Mouse (Mus musculus): ENCODE results near the gene Dusp12. TPM values are rescaled to one million over a fixed set of nuclear protein-coding genes. Genes with fewer than 3 reads are reported as not detected.

Gene Dusp12
- total RNA-seq (2021) = 10 to 100 TPM; 14.7 to 15.8 TPM
- long read RNA-seq, transcript Dusp12-201 (6 exons, 1,374 nt) = major isoform, 14 of 20 reads
- long read RNA-seq, partial matches to known transcripts = 0 of 20 reads
- long read RNA-seq, other reads (novel, unspliced or antisense) = 2 of 20 reads

DNA sequence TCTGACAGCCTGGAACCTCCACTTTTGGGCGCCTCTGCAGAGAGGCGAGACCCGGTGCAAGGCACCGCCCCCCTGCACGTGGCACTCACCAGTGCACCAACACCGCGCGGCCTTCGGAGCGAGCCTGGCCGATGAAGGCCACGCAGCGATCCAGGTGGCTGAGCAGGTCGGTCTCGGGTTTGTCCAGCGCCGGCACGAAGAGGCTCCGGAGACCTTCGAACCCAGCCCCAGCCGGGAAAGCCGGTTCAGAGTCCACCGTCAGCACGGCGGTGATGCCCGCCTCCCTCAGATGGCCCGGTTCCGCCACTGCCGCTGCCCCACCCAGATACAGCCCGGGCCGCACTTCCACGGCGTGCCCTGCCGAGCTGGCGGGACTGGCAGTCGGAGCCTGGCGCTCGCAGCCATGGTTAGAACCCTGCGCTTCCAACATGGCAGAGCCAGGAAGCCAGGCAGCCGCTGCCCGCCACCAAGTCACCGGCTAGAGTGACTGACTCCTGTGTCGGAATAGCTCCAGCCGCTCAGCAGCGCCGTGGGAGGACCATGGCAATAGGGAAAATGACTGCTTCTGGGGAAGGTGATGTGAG is at the start of gene Dusp12, which contains the start of gene Gm26620:
Gene Dusp12 (minus strand): TSS at position 563 of the 584 bp plus-strand sequence.
Gene Gm26620 (plus strand): TSS at position 88 of the 584 bp plus-strand sequence.
- DNase-seq (ENCODE audit: low spot score in 2 of 2) = peak; percentile 86 to 95

DNA sequence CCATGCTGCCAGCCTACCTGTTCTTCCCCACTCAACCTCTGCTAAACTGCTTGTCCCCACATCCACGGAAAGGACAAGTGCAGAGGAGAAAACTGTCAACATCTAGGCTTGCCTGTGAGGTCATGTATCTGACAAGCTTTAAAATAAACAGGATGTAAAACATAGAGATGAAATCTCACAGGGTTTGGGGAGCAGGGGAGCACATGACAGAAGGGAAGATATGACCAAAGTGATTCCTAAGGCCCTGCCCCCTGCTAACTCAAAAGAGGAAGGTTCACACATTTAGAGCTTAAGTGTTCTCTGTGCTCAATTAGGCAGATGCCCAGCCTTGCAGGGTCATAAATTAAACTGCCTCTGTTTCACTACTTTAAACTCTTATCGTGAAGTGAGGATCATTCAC is 49.0 kb upstream of the Dusp12 start:
- no peak for DNase-seq (ENCODE audit: low spot score in 2 of 2)

- DNase-seq (ENCODE audit: low spot score in 2 of 2) = no peak
Observed at GRCm38 (mm10) chr1:170933940-170934339, 48.6 kb upstream of the Dusp12 start.

DNA sequence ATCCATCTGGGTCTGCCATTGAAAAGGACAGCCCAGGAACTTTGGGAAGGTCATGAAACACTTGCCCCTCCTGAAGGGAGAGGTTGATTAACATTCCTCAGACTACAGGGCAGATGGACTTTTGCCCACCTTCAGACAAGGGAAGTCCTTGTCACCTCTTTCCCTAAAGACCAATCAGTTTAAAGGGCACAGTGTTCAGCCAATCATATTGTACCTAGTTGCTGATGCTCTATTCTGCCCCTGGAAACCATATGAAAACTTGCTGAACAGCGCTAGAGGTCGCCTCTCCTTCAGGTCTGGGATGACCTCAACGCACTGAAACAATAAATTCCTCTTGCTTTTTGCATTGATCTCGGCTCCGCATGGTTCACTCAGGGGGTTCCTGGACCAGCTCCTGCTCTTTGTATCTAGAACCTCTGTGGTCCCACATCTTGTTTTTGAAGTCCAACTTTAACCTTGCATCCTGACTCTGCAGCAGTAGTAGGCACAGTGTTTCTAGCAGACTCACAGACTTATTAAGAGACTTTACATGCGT is 48.1 kb upstream of the Dusp12 start:
- no peak for DNase-seq (ENCODE audit: low spot score in 2 of 2)

- DNase-seq (ENCODE audit: low spot score in 2 of 2) = no peak
Observed at GRCm38 (mm10) chr1:170932043-170932442, 46.7 kb upstream of the Dusp12 start.

DNA sequence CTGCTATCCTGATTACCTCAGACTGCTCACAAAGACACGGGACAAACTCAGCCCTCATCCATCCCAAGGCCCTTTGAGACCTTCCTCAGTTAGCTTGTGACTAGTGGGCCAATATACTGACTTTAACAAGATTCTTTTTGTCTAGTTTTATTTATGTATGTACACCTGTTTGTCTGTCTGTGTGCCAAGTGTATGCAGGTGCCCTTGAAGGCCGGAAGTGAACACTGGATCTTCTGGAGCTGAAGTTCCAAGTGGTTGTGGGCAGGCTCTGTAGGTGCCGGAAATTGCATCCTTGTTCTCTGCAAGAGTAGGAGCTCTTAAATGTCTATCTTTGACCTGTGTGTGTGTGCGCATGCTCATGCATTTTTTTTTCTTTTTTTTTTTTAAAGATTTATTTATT is 43.9 kb upstream of the Dusp12 start:
- DNase-seq (ENCODE audit: low spot score in 2 of 2) = no peak

- no peak for DNase-seq (ENCODE audit: low spot score in 2 of 2)
Observed at GRCm38 (mm10) chr1:170928467-170928866, 43.1 kb upstream of the Dusp12 start.

DNA sequence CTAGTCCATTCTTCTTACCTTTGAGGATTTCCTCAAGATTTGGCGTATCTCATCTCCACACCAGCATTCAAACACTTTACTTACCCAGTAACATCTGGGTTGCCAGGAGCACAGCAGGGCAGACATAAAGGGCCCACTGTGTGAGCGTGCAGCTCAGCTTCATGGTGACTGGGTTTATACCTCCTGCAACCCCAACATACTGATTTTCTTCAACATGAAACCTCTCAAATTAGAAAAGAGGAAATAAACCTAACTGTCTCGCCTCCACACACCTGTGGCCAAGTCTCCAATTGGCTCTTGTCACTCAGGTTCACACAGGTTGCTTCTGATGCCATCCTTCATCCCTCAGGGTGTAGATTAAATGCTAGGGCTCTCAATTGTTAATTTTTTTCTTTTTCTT is 42.0 kb upstream of the Dusp12 start, which contains the start of gene Fcrla:
Gene Fcrla (minus strand): TSS at position 206 of the 400 bp plus-strand sequence.
- no peak for DNase-seq (ENCODE audit: low spot score in 2 of 2)

DNA sequence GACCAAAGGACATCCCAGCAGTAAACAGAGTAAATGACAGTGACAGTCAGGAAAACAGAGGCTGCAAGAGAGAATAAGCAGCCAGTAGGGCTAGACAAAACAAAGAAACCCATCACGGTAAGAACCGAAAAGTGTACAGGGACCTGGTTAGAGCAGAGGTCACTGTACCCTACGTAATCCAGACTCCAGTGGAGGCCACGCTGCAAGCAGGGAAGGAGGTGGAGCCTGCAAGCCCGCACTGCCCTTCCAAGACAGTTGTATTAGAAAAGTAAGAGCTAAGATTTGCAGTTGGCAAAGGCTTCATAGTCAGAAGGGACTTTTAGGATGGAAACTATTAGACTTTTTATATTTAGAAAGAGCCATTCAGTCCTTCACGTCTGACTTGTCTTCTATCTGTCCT is 41.6 kb upstream of the Dusp12 start:
- no peak for DNase-seq (ENCODE audit: low spot score in 2 of 2)

DNA sequence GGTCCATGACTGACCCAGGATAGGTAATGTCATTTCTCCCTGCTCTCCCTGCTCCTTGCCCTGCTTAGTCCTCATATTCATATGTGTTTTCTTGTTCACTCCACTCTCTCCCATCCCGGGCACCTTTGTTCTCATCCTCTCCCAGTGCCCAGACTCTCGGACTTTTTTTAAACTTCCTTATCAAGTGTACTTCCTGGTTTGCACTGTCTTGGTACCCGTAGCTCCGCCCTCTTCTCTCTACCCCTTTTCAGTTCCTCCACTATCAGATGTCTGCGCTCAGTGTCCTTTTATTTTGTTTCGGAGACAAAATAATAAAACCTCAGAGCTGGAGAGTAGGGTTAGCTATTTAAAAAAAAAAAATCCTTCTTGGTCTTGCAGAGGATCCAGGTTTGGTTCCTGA is 39.1 kb upstream of the Dusp12 start:
- no peak for DNase-seq (ENCODE audit: low spot score in 2 of 2)

GRCm38 (mm10) chr1:170919308-170919707 is 34.0 kb upstream of the Dusp12 start:
- no peak for DNase-seq (ENCODE audit: low spot score in 2 of 2)

DNA sequence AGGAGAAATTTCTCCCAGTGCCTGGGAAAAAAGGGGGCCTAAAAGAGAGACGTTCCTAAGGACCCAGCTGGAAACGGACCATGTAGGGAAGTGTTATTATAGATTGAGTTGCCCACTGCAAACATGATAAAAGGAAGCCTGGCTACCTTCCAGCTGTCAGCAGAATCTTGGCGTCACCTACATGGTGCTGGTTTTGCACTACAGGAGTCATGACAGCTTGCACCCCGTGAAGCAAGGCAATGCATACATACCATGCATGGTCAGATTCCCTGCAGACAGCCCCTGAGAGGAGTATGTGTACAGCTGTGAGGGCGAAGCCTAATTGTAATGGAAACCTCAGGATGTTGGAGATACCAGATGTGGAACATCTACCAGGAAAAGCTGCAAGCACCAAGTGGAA is 30.3 kb upstream of the Dusp12 start:
- DNase-seq (ENCODE audit: low spot score in 2 of 2) = no peak

DNA sequence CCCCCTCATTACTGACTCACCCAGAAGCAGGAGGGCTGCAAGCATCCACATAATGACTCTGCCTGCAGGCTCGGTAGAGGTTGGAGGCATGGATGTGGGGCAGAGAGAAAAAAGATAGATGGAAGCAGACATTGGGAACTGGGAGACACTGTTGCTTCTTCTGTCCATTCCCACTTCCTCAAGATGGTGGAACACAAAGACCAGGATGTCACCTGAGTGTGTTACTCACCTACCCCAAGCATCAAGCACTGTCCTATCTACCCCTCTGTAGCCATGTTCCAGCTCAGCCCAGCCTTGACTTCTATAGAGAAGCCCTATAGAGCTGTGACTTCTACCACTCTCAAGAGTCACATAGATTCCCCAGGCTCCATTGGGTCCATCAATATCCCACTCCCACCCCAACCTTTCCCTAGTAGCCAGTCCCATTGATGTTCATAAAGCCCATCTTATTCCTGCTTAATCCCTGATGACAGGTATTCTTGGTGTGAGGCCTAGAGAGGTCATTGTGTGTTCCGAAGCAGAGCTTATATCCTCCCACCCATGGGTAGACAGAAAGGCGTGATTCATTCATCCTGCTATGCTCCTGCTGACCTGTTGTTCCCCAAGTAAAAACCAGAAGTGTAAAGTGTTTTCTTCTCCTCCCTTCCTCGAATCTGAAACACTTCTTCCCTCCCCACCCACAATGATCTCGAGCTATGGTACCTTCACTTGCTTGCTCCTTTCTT is 27.7 kb upstream of the Dusp12 start, which contains the start of gene Fcrlb:
Gene Fcrlb (minus strand): TSS at position 51 of the 725 bp plus-strand sequence.
- no peak for DNase-seq (ENCODE audit: low spot score in 2 of 2)

GRCm38 (mm10) chr1:170911907-170912660 is 26.7 kb upstream of the Dusp12 start:
- no peak for DNase-seq (ENCODE audit: low spot score in 2 of 2)

- DNase-seq (ENCODE audit: low spot score in 2 of 2) = no peak
Observed at GRCm38 (mm10) chr1:170908341-170908740, 23.0 kb upstream of the Dusp12 start.

DNA sequence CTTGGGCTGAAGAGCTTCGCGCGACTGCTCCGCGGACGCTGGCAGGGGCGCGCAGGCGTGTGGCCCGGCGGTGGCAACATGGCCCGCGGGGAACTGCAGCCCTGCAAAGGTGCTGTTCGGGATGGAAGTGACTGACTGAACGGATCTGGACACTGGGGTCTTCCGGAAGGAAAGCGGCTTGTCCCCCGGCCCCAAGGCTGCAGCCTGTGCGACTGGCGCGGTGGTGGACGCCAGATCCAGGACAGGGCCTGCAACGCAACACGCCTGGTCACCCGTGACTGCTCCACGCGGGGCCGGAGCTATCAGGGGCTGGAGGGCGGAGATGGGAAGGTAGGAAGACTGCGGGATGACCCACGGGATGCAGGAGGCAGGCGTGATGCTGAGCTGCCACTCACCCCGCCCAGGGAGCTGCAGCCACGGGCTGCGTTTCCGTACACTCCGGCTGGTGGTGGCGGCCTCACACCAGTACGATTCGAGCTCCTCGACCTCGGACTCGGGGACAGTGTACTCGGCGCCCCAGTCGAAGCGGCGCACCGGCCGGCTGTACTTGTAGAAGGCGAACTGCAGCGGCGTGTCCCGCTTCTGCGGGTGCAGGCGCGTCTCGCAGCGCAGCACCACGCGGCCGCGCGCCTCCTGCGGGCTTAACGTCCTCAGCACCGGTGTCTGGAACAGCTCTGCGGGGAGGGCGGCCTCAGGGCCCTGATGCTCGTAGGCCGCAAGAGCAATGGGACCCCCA is 22.3 kb upstream of the Dusp12 start:
- peak in 1 of 2 experiments; percentile 30 for DNase-seq (ENCODE audit: low spot score in 2 of 2)

GRCm38 (mm10) chr1:170907111-170907455 is 21.7 kb upstream of the Dusp12 start:
- DNase-seq (ENCODE audit: low spot score in 2 of 2) = no peak

- no peak for DNase-seq (ENCODE audit: low spot score in 2 of 2)
Observed at GRCm38 (mm10) chr1:170903485-170903884, 18.1 kb upstream of the Dusp12 start.

- DNase-seq (ENCODE audit: low spot score in 2 of 2) = peak; percentile 61 to 88
Observed at GRCm38 (mm10) chr1:170901536-170902238, 16.3 kb upstream of the Dusp12 start.

- DNase-seq (ENCODE audit: low spot score in 2 of 2) = peak in 1 of 2 experiments; percentile 83
Observed at GRCm38 (mm10) chr1:170900799-170901467, 15.6 kb upstream of the Dusp12 start.
